Mouse (Mus musculus) heart, adult 2 months (tissue): ENCODE measurements around the gene Tm7sf3.

Experiments
- CTCF ChIP-seq: fragments of 200-600 bp; IDR thresholded peaks from 2 replicates; pipeline ENCODE4 v1.8.1; 2022; ENCODE audit warnings: antibody characterized with exemption, mild to moderate bottlenecking, moderate library complexity
- EP300 ChIP-seq: fragments of 200-500 bp; IDR thresholded peaks from 2 replicates; pipeline ENCODE4 v1.6.1; 2011; ENCODE audit warnings: low read depth, low read length, control low read depth; ENCODE audit not compliant: insufficient read depth
- POLR2A ChIP-seq: fragments of 200-500 bp; IDR thresholded peaks from 2 replicates; pipeline ENCODE4 v1.6.1; 2011; ENCODE audit warnings: mild to moderate bottlenecking, low read depth, low read length, control low read depth; ENCODE audit not compliant: insufficient read depth

- TF ChIP-seq EP300 (no peak), POLR2A (no peak), CTCF (no peak)
Measured at GRCm38 (mm10) chr6:146666811-146667210, 24.2 kb upstream of the Tm7sf3 start.
